Mouse (Mus musculus) heart, adult 11 months (tissue): ENCODE results near the gene Ryr1.

Experiments
- DNase-seq: peaks from one replicate; pipeline ENCODE4 v3.0.0; 2022

Gene Ryr1

GRCm38 (mm10) chr7:29124970-29125369 is at the start of gene Ryr1:
Ryr1 (minus strand) TSS chr7:29125179.
- peak; percentile 92 for DNase-seq

- no peak for DNase-seq
Observed at GRCm38 (mm10) chr7:29172390-29173016, 47.5 kb upstream of the Ryr1 start.

GRCm38 (mm10) chr7:29171562-29172097 is 46.7 kb upstream of the Ryr1 start:
- DNase-seq: no peak

GRCm38 (mm10) chr7:29170755-29171561 is 46.0 kb upstream of the Ryr1 start:
- peak; percentile 94 for DNase-seq

- peak; percentile 98 for DNase-seq
Observed at GRCm38 (mm10) chr7:29170066-29170754, 45.2 kb upstream of the Ryr1 start, which contains the start of the genes Ggn and Spred3. Ggn (plus strand) TSS chr7:29170210. Spred3 (minus strand) TSS chr7:29170411.

GRCm38 (mm10) chr7:29169231-29170065 is 44.5 kb upstream of the Ryr1 start:
- DNase-seq: peak; percentile 99

GRCm38 (mm10) chr7:29168791-29169230 is 43.8 kb upstream of the Ryr1 start:
- DNase-seq: peak; percentile 94

- no peak for DNase-seq
Observed at GRCm38 (mm10) chr7:29168121-29168695, 43.2 kb upstream of the Ryr1 start.

GRCm38 (mm10) chr7:29167656-29168055 is 42.7 kb upstream of the Ryr1 start:
- no peak for DNase-seq

GRCm38 (mm10) chr7:29162750-29163525 is 38.0 kb upstream of the Ryr1 start:
- no peak for DNase-seq

GRCm38 (mm10) chr7:29162294-29162693 is 37.3 kb upstream of the Ryr1 start:
- no peak for DNase-seq

GRCm38 (mm10) chr7:29158264-29158663 is 33.3 kb upstream of the Ryr1 start:
- DNase-seq: no peak

GRCm38 (mm10) chr7:29155838-29156782 is 31.1 kb upstream of the Ryr1 start, which contains the start of gene Fam98c:
Fam98c (minus strand) TSS chr7:29156234.
- DNase-seq: peak; percentile 99

GRCm38 (mm10) chr7:29155196-29155837 is 30.3 kb upstream of the Ryr1 start:
- DNase-seq: peak; percentile 99

- no peak for DNase-seq
Observed at GRCm38 (mm10) chr7:29154018-29154720, 29.2 kb upstream of the Ryr1 start.

- no peak for DNase-seq
Observed at GRCm38 (mm10) chr7:29151486-29151885, 26.5 kb upstream of the Ryr1 start.

- DNase-seq: no peak
Observed at GRCm38 (mm10) chr7:29148771-29149170, 23.8 kb upstream of the Ryr1 start.

GRCm38 (mm10) chr7:29146625-29147367 is 21.8 kb upstream of the Ryr1 start:
- no peak for DNase-seq
